Mouse (Mus musculus): ENCODE measurements around the gene Fbxw11. TPM values are rescaled to one million over a fixed set of nuclear protein-coding genes. Genes with fewer than 3 reads are reported as not detected.

Gene Fbxw11
- 45.3 and 54.1 TPM in 2 replicates for polyA plus RNA-seq (2015; fragmentation: Nextera tagmentation; extraction: Ambion mirVana)

DNA sequence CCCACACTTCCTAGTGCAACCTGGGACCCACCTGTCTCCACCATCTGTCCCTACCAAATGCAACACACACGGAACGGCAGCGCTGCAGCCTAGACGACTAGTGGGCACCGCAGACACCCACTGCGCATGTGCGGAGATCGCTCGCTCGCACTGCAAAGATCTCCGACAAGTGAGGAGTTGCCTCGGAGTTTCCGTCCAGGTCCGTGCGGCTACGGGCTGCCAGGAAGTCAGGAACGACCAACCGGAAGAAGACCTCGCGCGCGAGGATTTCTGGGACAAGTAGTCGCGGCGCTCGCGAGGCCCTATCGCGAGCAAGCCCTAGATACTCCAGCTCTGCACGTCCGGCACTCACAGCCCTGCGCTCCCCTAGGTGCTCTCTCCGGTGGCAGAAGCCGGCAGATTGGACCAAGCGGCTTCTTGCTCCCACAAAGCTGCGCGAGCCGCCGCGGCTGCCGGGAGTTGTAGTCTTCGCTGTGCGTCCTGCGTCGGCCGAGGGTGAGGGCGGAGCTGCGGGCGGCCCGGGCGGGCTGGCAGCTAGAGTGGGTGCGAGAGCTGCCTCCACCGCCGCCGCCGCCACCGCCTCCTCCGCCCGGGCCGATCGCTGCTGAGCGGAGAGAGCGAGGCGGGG, at the start of gene Fbxw11:
TSS of gene Fbxw11 (plus strand) at position 476 of the 628 bp plus-strand sequence.

Other genes starting within 250 kb of the Fbxw11 start
- 27.4 and 33.6 TPM in 2 replicates for gene Ubtd2, start 187.4 kb upstream of the Fbxw11 start, polyA plus RNA-seq (2015; fragmentation: Nextera tagmentation; extraction: Ambion mirVana)
- 0.98 and 1.1 TPM in 2 replicates for gene Efcab9, start 110.6 kb upstream of the Fbxw11 start, polyA plus RNA-seq (2015; fragmentation: Nextera tagmentation; extraction: Ambion mirVana)
- gene Stk10, start 109.4 kb upstream of the Fbxw11 start, polyA plus RNA-seq (2015; fragmentation: Nextera tagmentation; extraction: Ambion mirVana): 2.5 and 3.8 TPM in 2 replicates
- not detected in 2 replicates for gene Smim23, start 181.9 kb downstream of the Fbxw11 start, polyA plus RNA-seq (2015; fragmentation: Nextera tagmentation; extraction: Ambion mirVana)

Data from urinary bladder, postnatal 0 days (tissue).